Mouse (Mus musculus) heart, postnatal 25 days (tissue): ENCODE results near the gene 6330409D20Rik. TPM values are rescaled to one million over a fixed set of nuclear protein-coding genes. Genes with fewer than 3 reads are reported as not detected.

Experiments used
- DNase-seq: peaks from one replicate; pipeline ENCODE4 v3.0.0; 2022; ENCODE audit warnings: low spot score
- intact Hi-C: fragments of 180-260 bp; cut with DNase I; formaldehyde crosslinking; loops from one replicate; pipeline ENCODE4 v1.15.1; 2025
- total RNA-seq, 2 experiments: library from RNA; stranded (reverse); gene quantifications; 2 replicates each; pipeline ENCODE4 v1.2.3; 2021

The 6330409D20Rik gene
- total RNA-seq, 2 experiments from 2014 or later = not detected

GRCm38 (mm10) chr2:32758503-32758902 is 17.7 kb upstream of the 6330409D20Rik start:
- no peak for DNase-seq
- intact Hi-C loops = no loop called here

GRCm38 (mm10) chr2:32757056-32757845 is 16.4 kb upstream of the 6330409D20Rik start, which contains the start of gene Tor2a:
Gene Tor2a, plus strand, starts transcription at chr2:32757234.
- DNase-seq = peak; percentile 95
- intact Hi-C loops = loop anchor here (1.0 kb wide), 1 partner anchor 43 kb away; no protein-coding TSS in a partner anchor

GRCm38 (mm10) chr2:32756674-32757055 is 15.8 kb upstream of the 6330409D20Rik start:
- intact Hi-C loops = loop anchor here (1.0 kb wide), 1 partner anchor 42 kb away; no protein-coding TSS in a partner anchor

GRCm38 (mm10) chr2:32752181-32752580 is 11.4 kb upstream of the 6330409D20Rik start:
- no peak for DNase-seq
- intact Hi-C loops = loop anchor here (2.0 kb wide), 1 partner anchor 15 kb away; no protein-coding TSS in a partner anchor

More at GRCm38 (mm10) chr2:32756674-32757055, 15.8 kb upstream of the 6330409D20Rik start:
- no peak for DNase-seq

DNA sequence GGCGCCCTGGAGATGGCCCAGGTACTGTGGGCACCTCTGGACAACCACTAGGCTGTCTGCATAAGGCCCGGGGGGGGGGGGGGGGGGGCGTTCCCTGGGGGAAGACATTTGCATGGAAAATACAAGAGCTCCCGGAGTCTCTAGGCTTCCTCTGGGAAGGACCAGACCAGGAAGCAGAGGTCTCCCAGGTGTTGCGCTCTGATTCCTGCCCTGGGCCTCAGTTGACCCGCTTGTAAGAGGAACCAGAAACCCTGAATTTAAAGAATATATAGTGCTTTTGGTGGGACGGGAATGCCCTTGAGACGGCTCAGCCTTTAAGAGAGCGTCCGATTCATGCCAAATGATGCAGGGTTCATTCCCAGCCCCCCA is 10.8 kb upstream of the 6330409D20Rik start:
- intact Hi-C loops = loop anchor here (2.0 kb wide), 1 partner anchor 15 kb away; no protein-coding TSS in a partner anchor

DNA sequence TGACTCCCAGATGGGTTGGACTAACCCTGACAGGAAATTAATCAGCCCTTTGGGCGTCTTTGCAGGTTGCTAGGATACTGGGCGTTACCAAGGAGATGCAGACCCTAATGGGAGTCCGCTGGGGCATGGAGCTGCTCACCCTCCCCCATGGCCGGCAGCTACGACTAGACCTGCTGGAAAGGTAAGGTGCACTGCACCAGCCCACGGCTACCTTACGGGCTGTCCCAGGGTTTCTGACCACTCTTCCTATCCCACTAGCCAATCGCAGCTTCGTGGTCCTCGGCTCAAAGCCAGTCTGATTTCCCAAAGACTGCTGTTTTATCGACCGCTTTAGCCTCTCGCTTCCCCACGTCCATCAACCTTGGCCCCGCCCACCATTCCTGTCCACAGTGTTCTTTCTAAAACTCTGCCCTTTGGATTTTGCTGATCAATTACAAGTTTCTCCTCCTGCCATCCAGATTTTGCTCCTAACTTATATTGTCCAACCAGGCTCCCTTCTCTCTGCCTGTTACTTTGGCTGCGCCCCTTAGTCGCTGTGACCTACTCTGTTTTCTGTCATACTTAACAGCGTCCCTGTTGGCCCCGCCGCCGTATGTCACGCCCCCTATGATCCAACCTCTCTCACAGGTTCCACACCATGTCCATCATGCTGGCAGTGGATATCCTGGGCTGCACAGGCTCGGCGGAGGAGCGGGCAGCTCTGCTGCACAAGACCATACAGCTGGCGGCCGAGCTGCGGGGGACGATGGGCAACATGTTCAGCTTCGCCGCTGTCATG is 10.3 kb upstream of the 6330409D20Rik start:
- DNase-seq = no peak
- intact Hi-C loops = no loop called here

More for the DNA sequence above, 10.8 kb upstream of the 6330409D20Rik start:
- DNase-seq = no peak

GRCm38 (mm10) chr2:32750199-32750598 is 9.4 kb upstream of the 6330409D20Rik start:
- intact Hi-C loops = no loop called here

DNA sequence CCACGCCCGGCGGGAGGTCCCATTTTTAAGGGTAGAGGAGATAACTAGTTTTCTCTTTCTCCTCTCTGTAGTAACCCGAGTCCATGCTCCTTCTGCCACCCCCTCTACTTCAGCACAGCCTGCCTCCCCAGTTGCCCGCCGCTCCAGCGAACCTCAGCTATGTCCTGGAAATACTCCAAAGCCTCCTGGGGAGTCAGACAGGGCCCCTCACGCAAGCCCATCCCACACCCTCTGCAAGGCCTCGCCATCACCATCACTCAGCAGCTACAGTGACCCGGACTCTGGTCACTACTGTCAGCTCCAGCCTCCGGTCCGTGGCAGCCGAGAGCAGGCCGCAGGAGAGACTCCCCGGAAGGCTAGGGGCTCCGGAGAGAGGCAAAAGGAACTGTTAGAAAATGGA is 8.3 kb upstream of the 6330409D20Rik start:
- no peak for DNase-seq
- intact Hi-C loops = no loop called here

More at GRCm38 (mm10) chr2:32750199-32750598, 9.4 kb upstream of the 6330409D20Rik start:
- DNase-seq = no peak

DNA sequence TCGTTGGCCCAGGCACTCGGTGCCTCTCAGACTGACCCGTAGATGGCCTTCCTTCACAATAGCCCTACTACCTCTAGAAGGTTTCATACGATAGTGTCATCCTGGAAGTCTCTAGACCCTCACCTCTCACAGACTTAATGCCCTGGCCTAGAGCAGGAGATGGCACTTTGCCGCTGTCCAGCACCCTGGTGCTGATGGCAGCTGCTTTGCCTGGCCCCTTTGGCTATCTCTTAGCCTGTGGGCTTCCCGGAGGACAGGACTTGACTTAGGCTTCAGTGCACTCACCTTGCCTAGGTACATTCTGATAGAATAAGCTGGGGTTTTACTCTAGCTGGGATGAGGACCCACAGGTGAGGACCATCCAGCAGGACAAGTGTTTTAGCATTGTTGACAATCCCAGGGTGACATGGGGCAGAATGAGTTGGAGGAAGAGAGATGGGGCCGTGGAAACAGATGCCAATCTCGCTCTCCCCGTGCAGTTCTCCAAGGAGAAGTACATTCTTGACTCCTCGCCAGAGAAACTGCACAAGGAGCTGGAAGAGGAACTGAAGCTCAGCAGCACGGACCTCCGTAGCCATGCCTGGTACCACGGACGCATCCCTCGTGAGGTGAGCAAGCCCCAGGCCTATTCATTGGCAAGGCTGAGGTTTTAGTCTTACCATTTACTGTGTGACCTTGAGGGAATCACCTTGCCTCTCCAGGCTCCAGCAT is 3.6 kb upstream of the 6330409D20Rik start:
- intact Hi-C loops = no loop called here
- DNase-seq = no peak

GRCm38 (mm10) chr2:32742173-32742531 is 1.3 kb upstream of the 6330409D20Rik start:
- intact Hi-C loops = no loop called here
- no peak for DNase-seq

- intact Hi-C loops = no loop called here
- DNase-seq = peak; percentile 48
These were observed 707 bp upstream of the 6330409D20Rik start for GRCm38 (mm10) chr2:32741273-32742172.

GRCm38 (mm10) chr2:32739311-32739710 is 1.5 kb downstream of the 6330409D20Rik start:
- intact Hi-C loops = no loop called here
- DNase-seq = no peak

- intact Hi-C loops = loop anchor here (2.0 kb wide), 1 partner anchor 16 kb away; no protein-coding TSS in a partner anchor
- DNase-seq = no peak
These were observed 3.8 kb downstream of the 6330409D20Rik start for GRCm38 (mm10) chr2:32737008-32737407.

DNA sequence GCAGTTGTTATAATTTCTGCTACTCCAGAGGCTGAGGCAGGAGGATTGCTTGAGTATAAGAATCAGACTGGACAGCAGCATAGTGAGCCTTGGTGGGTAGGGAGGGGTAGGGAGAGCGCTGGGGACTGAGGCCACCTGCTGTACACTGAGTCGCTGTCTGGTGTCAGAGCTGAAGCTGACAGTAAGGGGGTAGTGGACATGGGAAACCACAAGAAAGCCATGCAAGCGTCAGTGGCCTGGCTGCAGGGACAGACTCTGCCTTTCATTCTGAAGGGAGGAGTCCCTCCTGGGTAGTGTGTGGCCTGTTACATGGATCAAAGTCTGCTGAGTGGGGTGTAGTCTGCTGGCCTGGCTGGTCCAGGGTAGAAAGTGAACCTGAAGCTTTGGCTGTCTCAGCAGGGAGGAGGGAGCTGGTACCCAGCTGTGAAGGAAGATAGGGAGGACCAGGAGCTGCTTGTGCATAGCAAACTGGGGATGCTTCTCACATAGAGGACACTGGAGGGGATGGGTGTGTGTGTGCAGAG is 4.4 kb downstream of the 6330409D20Rik start:
- no peak for DNase-seq
- intact Hi-C loops = loop anchor here (2.0 kb wide), 1 partner anchor 16 kb away; no protein-coding TSS in a partner anchor

DNA sequence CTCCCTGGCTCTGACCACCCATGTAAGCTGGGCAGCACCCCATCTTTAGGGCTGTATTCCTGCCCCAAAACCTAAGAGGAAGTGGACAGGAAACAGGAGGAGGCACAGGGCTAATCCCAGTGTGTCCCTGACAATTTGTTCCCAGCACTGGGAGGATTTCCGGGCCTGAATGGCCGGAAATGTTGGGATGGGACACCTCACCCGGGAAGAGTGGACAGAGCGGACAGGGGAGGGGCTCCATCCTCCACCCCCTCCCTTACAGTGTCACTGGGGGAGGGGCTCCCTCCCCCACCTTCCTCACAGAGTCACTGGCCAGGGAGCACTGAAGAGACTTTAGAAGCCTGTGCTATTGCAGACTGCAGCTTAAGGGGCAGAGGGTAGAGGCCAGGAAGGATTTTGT is 5.9 kb downstream of the 6330409D20Rik start:
- intact Hi-C loops = no loop called here
- DNase-seq = peak; percentile 78

- intact Hi-C loops = no loop called here
- DNase-seq = no peak
These were observed 6.3 kb downstream of the 6330409D20Rik start for GRCm38 (mm10) chr2:32734480-32734879.

DNA sequence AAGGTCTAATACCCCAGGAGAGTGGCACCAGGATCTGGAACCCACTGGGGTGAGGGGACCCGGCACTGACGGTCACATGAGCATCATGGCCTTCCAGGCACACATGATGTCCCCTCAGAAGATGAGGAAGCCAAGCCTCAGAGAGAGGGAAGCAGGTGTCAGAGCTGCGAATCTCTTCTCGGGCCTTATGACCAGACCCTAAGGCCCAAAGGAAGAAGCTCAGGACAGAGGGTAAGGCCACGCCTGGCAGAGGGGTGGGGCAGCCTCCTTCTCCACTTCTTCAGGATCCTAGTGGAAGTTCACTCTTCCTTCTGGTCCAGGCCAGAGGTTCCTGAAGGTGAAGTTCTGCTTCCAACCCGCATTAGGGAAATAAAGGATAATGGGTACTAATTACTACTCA is 8.1 kb downstream of the 6330409D20Rik start:
- intact Hi-C loops = no loop called here

GRCm38 (mm10) chr2:32731911-32732310 is 8.9 kb downstream of the 6330409D20Rik start:
- intact Hi-C loops = no loop called here
- DNase-seq = no peak

More for the DNA sequence above, 8.1 kb downstream of the 6330409D20Rik start:
- DNase-seq = no peak

DNA sequence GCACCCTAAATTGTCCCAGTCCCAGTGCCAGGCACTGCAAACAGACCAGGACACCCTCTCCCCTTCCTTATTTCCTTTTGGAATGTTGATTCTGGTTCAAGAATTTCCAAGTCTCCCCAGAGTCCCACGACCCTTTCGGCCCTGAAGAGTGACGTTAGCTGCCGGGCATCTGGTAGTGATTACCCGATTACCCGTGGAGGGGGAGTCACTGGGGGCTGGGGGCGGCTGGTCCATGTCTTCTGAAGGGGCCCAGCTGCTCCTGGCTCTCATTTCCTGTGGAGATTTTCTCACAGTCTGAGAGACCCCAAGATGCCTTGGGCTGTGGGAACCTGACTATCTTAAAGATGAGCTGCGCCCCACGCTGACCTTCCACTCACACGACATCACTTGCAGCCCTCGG is 10.0 kb downstream of the 6330409D20Rik start:
- DNase-seq = no peak
- intact Hi-C loops = no loop called here
